Mouse (Mus musculus) yolk sac, embryonic 10.5 days (tissue): ENCODE measurements around the gene Lrp5.
"Not testable (repeated sequence)": the region's sequence is repeated elsewhere in the genome, so short reads cannot be mapped to it uniquely, and the experiment has no call there.

ENCODE experiments used
- DNase-seq: peaks from one replicate; pipeline ENCODE4 v3.0.0-alpha.2; 2017; ENCODE audit warnings: low spot score

Lrp5 gene

GRCm38 (mm10) chr19:3612534-3613273 lies 73.7 kb downstream of the Lrp5 start:
- DNase-seq: no peak

GRCm38 (mm10) chr19:3611730-3612129 lies 74.6 kb downstream of the Lrp5 start:
- no peak for DNase-seq

- no peak for DNase-seq
Measured at GRCm38 (mm10) chr19:3610886-3611285, 75.5 kb downstream of the Lrp5 start.

- DNase-seq: no peak
Measured at GRCm38 (mm10) chr19:3609826-3610225, 76.5 kb downstream of the Lrp5 start.

DNA sequence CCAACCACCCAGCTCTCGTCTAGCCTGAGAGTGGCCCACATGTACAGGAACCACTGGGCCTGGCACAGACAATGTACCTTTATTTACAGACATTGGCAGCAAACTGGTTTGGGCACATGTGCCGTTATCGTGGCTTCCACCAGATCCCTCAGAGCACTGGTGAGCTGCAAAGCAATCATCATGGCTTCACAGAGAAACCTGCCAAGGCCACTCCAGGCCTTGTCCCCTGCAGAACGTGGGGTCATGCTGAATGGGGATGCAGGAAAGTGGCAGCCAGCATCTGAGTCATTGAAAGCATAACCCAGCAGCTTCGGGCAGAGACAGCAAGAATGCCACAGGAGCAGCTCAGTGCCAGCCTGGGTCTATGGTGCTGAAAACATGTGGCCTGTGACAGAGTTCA lies 92.0 kb downstream of the Lrp5 start:
- no peak for DNase-seq

GRCm38 (mm10) chr19:3593379-3594055 lies 92.8 kb downstream of the Lrp5 start:
- no peak for DNase-seq

GRCm38 (mm10) chr19:3589968-3590367 lies 96.4 kb downstream of the Lrp5 start:
- DNase-seq: no peak

DNA sequence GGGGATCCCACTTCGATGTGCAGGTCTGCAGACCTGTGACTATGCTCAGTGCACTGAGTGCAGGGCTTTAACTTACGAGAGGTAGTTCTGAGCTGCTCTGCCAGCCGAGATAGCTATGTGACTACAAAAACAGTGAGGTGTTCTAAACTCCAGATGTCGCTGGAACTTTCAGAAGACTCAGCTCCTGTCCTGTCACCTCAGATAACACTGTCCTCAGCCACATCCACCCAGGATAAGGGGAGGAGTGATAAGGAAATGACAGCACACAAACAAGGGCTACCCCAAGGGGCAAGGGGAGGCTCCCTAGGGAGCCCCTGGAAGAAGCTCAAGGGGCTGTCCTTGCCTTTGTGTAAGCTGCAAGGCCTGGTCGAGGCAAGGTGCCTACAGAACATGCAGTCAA lies 96.8 kb downstream of the Lrp5 start:
- no peak for DNase-seq

DNA sequence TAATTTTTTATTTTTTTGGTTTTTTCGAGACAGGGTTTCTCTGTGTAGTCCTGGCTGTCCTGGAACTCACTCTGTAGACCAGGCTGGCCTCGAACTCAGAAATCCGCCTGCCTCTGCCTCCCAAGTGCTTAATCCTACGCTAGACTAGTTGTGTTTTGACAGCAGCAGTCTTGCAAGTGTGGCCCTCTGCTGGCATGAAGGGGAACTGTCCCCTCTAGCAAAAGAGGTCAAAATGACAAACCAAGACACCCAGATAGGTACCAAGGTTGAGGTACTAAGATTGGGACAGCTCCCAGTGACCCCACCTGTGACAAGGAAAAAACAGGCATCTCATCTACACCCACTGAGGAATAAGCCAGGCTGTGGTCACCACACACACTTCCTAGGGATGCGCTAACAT lies 98.6 kb downstream of the Lrp5 start:
- DNase-seq: not testable (repeated sequence)

DNA sequence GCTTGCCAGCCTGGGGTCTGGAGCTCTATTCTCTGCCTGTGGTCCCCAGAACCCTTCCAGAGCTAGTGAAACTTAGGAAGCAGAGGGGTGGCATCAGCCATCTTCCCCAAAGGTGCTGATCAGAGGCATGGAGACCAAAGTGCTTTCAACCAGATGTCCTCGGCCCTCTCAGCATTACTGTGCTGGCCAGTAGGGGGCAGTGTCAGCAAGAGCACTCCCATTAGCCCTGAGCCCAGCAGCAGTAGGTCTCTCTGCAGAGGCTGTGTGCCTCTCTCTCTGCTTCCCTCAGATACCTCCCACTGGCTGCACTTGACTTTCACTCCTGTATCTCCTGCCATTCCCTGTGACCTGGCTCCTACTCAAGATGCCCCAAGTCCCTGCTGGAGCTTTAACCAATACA lies 99.8 kb downstream of the Lrp5 start:
- DNase-seq: no peak

DNA sequence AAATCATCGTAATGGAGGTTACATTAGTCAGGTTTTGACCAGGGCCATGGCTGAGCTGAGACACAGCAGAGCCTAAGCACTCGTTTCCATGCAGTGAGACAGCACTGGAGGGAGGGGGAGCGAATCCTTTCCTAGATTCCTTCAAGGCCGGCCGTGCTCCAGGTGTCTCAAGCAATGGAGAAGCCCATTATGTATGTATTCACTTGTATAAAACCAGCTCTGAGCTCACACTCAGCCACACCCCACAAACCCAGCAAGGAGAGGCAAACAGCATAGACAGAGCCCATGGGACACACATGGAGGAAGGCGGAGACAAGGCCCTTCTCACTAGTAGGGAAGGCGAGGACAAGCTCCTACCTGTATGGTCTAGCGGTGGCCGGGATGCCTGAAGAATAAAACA lies 100.3 kb downstream of the Lrp5 start:
- no peak for DNase-seq

DNA sequence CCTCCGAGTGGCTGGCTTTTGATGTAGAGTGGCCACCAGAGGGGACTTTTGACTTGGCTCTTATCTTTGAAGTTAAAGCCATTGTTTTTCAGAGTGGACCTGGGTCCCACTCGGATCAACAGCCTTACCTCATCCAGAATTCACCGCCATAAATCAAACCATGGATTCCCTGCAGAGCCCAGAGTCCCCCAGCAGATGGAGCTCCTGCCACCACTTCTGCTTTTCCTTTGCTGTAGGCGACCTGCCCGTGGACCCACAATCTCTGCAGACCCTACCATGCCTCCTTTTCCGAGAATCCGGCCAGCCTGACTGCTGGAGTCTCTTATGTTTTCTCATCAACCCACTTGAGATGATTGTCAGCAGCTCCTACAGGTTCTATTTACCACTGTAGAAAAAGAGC lies 105.0 kb downstream of the Lrp5 start:
- DNase-seq: no peak

DNA sequence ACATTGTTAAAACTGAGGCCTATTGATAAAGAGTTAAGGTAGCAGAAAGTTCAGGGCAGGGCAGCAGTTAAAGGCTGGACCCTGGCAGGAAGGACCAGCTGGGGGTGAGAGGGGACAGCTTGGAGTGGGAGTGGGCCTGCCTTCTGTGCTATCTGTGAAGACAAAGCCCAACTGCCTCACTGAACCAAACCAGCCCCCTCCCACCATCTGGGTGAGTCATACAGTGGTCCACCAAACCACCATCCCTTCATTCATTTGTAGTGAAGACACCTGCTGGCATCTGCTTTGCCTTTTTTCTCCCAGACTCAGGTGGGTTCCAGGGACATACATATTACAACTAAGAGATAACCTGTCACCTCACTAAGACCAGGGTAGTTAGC lies 108.5 kb downstream of the Lrp5 start:
- DNase-seq: no peak

GRCm38 (mm10) chr19:3577265-3577910 lies 109.0 kb downstream of the Lrp5 start:
- DNase-seq: peak; percentile 73

GRCm38 (mm10) chr19:3576451-3577264 lies 109.7 kb downstream of the Lrp5 start:
- no peak for DNase-seq

- DNase-seq: peak; percentile 99
Measured at GRCm38 (mm10) chr19:3575632-3576384, 110.6 kb downstream of the Lrp5 start, which contains the start of gene Ppp6r3. Ppp6r3 (minus strand) TSS chr19:3575749.

DNA sequence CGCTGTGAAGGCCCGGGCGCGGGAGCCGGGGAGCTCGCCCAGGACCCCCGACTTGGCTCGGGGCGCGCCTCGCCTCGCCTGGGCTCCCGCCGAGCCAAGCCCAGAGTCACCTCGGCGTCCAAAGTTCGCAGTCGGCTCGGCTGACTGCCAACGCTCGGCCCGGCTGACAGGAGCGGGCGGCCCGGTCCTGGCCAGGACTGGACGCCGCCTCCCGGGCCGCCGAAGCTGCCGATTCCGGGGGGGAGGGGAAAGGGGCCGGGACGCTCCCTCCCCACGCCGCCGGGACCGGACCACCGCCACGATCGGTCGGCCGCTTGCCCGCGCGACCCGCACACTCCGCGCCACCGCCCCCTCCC lies 111.1 kb downstream of the Lrp5 start:
- no peak for DNase-seq

DNA sequence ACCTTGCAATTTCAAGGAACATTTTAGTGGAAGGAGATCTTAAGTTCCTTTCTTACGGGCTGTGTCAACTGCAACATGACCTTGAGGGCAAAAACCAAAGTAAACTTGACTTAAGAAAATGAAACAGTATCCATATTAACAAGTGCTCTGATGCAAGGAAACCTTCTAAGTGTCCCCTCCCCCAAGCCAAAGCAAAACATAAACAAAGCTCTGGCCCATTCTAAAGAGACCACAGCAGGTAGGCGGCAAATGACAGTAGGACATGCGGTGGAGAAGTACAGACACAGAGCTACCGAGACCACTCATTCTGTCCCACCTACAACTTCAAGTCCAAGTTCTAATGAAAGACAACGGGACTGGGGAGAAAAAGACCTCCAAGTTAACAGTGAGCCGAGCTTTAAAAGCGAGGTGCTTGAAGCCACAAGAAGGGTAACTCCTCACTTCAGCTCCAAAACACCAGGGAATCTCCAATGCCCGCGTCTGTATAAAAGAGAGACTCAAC lies 111.7 kb downstream of the Lrp5 start:
- no peak for DNase-seq

- no peak for DNase-seq
Measured at GRCm38 (mm10) chr19:3564309-3564708, 122.1 kb downstream of the Lrp5 start.

GRCm38 (mm10) chr19:3562752-3563151 lies 123.6 kb downstream of the Lrp5 start:
- DNase-seq: no peak

DNA sequence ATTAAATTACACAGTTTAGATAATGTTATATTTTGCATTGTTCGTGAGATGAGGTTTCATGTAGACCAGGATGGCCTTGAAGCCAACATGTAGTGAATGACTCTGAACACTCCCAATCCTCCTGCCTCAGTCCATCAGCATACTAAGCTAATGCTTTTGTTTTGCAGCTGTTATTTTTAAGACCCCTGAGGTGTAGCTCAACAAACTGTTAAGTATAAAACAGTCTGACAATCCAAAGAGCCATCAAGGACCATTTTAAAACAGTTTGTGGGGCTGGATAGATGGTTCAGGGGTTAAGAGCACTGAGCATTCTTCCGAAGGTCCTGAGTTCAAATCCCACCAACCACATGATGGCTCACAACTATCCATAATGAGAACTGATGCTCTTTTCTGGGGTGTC lies 124.1 kb downstream of the Lrp5 start:
- no peak for DNase-seq
